Mouse (Mus musculus): Measurements from ENCODE around the gene Setd1b.

- TF ChIP-seq CTCF (IDR thresholded peaks at IDR 0.05; ENCODE audit: low read depth, low read length) = no peak
- TF ChIP-seq GATA1 (IDR thresholded peaks at IDR 0.05; ENCODE audit: borderline replicate concordance, low read length) = no peak
- TF ChIP-seq TAL1 (conservative IDR thresholded peaks at IDR 0.05; ENCODE audit: low read depth, low read length) = no peak
Measured at GRCm38 (mm10) chr5:123118826-123119225, 23.2 kb upstream of the Setd1b start.
